Mouse (Mus musculus): Measurements from ENCODE around the gene Sycn. TPM values are rescaled to one million over a fixed set of nuclear protein-coding genes. Genes with fewer than 3 reads are reported as not detected.
A peak's percentile ranks its signal among the peaks of the same experiment; 100 is the strongest.

Gene Sycn
- polyA plus RNA-seq, 1 experiment = not detected

DNA sequence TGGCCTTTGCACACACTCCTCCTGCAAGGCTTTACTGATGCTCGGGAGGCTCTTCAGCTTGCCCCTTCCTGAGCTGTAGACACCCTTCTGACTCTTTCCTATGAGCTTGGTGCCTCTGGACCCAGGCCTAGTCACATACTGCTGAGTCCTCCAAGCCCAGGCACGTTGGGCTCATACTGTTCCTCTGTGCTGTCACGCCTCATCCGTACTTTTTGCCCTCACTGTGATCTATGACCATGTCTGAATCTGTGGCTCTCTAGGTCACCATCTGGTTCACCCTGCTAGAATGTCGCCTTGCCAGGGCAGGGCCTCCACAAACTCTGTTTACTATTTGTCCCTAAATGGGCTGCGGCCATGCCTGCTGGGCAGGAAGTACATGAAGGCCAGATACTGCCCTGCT lies 12.4 kb downstream of the Sycn start:
- TF ChIP-seq CTCF (IDR thresholded peaks at IDR 0.05; ENCODE audit: insufficient read depth, low read depth, low read length) (no peak), POLR2A (IDR thresholded peaks at IDR 0.05; ENCODE audit: insufficient read depth, low read depth, low read length) (no peak)
- H3K4me1 ChIP-seq (ENCODE audit: control insufficient read depth, insufficient read depth, low read length) = no peaks in the 10 kb centered on the region
- H3K4me3 ChIP-seq (ENCODE audit: insufficient read depth, low read depth, low read length) = no peak overlapping the region
- 95% methylated on average over 6 of the region's 6 CpGs for WGBS
- no peak overlapping the region for H3K27ac ChIP-seq (ENCODE audit: insufficient read depth, low read depth, low read length)

DNA sequence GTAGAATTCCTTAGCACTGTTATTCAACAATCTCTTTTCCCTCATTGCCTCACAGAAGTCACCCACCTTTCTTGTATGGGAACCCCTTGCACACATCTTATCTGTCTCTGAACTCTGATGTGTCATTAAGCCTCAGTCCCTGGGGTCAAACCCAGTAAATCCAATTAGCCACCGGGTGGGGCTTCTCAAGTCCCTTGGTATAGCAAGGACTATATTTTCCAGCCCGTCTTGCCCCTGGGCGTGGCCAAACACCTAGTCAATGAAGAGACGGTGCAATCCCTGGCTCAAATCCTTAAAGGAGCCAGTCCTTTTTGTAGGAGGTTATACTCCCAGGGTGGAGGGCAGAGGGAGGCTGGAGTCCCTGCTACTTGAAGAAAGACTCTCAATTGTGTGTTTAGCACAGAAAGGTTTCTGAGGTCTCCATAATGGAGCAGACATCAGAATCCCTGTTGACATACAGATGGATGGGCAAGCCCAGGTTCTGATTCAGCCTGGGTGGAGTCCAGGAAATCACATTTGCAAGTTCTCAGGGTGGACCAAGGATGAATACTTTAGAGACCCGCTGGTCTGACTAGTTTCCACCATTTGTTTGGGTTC lies 15.4 kb downstream of the Sycn start:
- H3K27ac ChIP-seq (ENCODE audit: insufficient read depth, low read depth, low read length) = no peak overlapping the region
- no peak overlapping the region for H3K4me3 ChIP-seq (ENCODE audit: insufficient read depth, low read depth, low read length)
- no peaks in the 10 kb centered on the region for H3K4me1 ChIP-seq (ENCODE audit: control insufficient read depth, insufficient read depth, low read length)
- WGBS = 35% methylated on average over 5 of the region's 5 CpGs
- TF ChIP-seq CTCF (IDR thresholded peaks at IDR 0.05; ENCODE audit: insufficient read depth, low read depth, low read length) (no peak), POLR2A (IDR thresholded peaks at IDR 0.05; ENCODE audit: insufficient read depth, low read depth, low read length) (no peak)

DNA sequence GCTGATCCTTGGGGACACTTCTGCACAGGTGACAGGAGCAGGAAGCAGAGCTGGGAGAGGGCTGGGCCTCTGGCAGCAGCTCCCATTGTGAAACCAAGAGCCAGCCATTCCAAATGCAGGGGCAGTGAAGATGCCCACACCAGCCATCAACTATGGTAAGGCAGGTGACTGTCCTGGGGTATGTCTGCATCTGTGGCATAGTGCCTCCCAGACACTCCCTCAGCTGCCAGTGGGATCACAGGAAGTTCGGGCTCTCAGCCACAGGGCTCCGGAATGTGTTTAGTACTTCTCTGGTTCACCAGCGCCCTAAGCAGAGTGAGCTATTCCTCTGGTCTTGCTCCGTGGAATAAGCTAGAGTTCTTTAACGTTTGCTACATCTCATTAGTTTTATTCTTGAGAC lies 16.4 kb downstream of the Sycn start:
- TF ChIP-seq POLR2A (IDR thresholded peaks at IDR 0.05; ENCODE audit: insufficient read depth, low read depth, low read length) = no peak
- no peak for TF ChIP-seq CTCF (IDR thresholded peaks at IDR 0.05; ENCODE audit: insufficient read depth, low read depth, low read length)
- H3K27ac ChIP-seq (ENCODE audit: insufficient read depth, low read depth, low read length) = no peak overlapping the region
- no peak overlapping the region for H3K4me3 ChIP-seq (ENCODE audit: insufficient read depth, low read depth, low read length)
- no peaks in the 10 kb centered on the region for H3K4me1 ChIP-seq (ENCODE audit: control insufficient read depth, insufficient read depth, low read length)
- 79% methylated on average over 5 of the region's 5 CpGs for WGBS

DNA sequence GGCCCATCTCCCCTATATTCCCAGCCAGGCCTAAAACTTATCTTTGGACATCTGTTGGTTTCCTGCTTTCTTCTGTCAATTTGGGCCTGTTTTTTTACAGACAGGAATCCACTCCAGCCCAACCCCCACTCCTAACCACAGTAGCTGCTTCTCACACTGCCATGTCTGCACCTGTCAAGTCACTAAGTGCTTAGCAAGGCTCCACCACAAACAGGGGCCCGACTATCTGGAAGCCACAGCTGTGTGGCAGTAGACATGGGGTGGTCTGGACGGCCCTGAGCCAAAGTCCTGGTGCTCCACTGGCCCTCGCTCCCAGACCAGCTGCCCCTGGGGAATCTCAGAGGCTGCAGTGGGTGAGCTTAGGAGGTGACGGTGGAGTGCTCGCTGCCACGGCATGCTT lies 17.0 kb downstream of the Sycn start:
- TF ChIP-seq CTCF (IDR thresholded peaks at IDR 0.05; ENCODE audit: insufficient read depth, low read depth, low read length) (no peak), POLR2A (IDR thresholded peaks at IDR 0.05; ENCODE audit: insufficient read depth, low read depth, low read length) (no peak)
- H3K4me1 ChIP-seq (ENCODE audit: control insufficient read depth, insufficient read depth, low read length) = no peaks in the 10 kb centered on the region
- H3K4me3 ChIP-seq (ENCODE audit: insufficient read depth, low read depth, low read length) = no peak overlapping the region
- 83% methylated on average over 6 of the region's 6 CpGs for WGBS
- no peak overlapping the region for H3K27ac ChIP-seq (ENCODE audit: insufficient read depth, low read depth, low read length)

DNA sequence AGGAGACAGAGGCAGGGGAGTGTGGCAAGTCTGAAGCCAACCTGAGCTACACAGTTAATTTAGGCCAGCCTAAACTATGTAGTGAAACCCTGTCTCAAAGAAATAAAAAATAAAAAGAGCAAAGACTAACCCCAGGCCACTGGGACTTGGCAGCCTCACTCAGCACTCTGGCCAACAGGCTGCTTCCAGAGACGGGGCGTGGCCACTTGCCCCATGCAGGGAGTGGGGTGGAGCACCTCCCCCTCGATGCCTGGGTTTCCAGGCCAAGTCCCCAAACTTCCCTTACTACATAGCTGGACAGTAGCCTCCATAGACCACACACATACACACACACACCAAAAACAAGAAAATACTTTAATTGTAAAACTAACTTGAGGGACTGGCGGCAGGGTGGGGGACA lies 17.8 kb downstream of the Sycn start:
- H3K4me3 ChIP-seq (ENCODE audit: insufficient read depth, low read depth, low read length) = no peak overlapping the region
- no peaks in the 10 kb centered on the region for H3K4me1 ChIP-seq (ENCODE audit: control insufficient read depth, insufficient read depth, low read length)
- no peak overlapping the region for H3K27ac ChIP-seq (ENCODE audit: insufficient read depth, low read depth, low read length)
- no peak for TF ChIP-seq POLR2A (IDR thresholded peaks at IDR 0.05; ENCODE audit: insufficient read depth, low read depth, low read length)
- TF ChIP-seq CTCF (IDR thresholded peaks at IDR 0.05; ENCODE audit: insufficient read depth, low read depth, low read length) = no peak
- WGBS = 59% methylated on average over 4 of the region's 4 CpGs

DNA sequence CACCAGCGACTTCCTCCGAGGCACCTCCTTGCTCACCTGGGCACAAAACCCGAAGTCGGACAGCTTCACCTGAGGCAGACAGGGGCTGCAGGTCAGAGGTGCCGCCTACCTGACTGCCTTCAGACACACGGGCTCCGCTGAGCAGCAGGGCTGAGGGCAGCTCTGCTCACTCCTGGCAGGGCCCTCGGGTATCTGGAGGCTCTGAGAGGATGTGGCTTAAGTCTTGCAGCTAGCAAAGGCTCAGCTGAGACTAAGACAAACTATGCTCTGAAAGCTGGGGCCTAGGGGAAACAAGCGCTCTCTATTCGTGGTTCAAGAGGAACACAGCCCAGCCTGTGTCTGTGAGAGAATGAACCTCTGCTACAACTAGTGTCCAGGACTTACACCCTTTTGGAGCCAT lies 20.2 kb downstream of the Sycn start:
- Histone ChIP-seq H3K4me3 (ENCODE audit: insufficient read depth, low read depth, low read length) (no peak overlapping the region), H3K27ac (ENCODE audit: insufficient read depth, low read depth, low read length) (no peak overlapping the region), H3K4me1 (ENCODE audit: control insufficient read depth, insufficient read depth, low read length) (peaks cover 18% of the 10 kb centered on the region)
- no peak for TF ChIP-seq POLR2A (IDR thresholded peaks at IDR 0.05; ENCODE audit: insufficient read depth, low read depth, low read length)
- no peak for TF ChIP-seq CTCF (IDR thresholded peaks at IDR 0.05; ENCODE audit: insufficient read depth, low read depth, low read length)
- 92% methylated on average over 10 of the region's 10 CpGs for WGBS

DNA sequence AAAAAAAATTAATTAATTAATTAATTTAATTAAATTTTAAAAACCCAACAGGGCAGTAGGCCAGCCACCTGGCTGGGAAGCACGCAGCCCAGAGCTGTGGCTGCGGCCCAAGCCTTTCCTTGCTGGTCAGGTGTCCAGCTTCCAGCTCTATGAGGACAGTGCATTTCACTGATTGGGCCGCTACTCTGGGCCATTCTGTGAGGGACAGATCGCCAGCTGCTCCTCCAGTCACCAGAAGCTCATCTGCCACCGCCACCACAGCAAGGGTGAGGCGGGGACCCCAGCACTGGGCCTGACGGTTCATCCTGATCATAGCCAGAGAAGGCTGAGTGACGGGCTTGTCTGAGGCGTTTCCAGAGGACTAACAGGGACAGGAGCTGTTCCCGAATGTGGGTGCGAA lies 21.3 kb downstream of the Sycn start:
- 97% methylated on average over 11 of the region's 11 CpGs for WGBS
- no peak overlapping the region for H3K4me3 ChIP-seq (ENCODE audit: insufficient read depth, low read depth, low read length)
- H3K4me1 ChIP-seq (ENCODE audit: control insufficient read depth, insufficient read depth, low read length) = peaks cover 27% of the 10 kb centered on the region
- no peak for TF ChIP-seq CTCF (IDR thresholded peaks at IDR 0.05; ENCODE audit: insufficient read depth, low read depth, low read length)
- no peak for TF ChIP-seq POLR2A (IDR thresholded peaks at IDR 0.05; ENCODE audit: insufficient read depth, low read depth, low read length)
- no peak overlapping the region for H3K27ac ChIP-seq (ENCODE audit: insufficient read depth, low read depth, low read length)

DNA sequence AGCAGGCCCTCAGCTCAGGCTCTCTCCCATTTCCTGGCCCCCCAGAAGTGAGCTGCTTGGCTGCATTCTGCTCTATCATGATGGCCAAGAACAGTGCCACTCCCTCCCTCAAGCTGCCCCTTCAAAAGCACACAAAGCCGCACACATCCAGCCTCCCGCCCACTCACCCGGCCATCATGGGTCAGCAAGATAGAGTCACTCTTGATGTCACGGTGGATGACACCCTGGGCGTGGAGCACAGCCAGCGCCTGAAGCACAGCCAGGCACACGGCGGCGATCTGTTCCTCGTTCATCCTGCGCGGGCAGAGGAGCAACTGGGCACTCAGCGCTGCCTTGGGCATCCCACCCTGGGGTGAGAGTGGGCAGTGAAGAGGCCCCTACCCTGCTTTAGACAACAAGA lies 21.7 kb downstream of the Sycn start:
- TF ChIP-seq CTCF (IDR thresholded peaks at IDR 0.05; ENCODE audit: insufficient read depth, low read depth, low read length) = no peak
- TF ChIP-seq POLR2A (IDR thresholded peaks at IDR 0.05; ENCODE audit: insufficient read depth, low read depth, low read length) = no peak
- H3K4me3 ChIP-seq (ENCODE audit: insufficient read depth, low read depth, low read length) = no peak overlapping the region
- peaks cover 29% of the 10 kb centered on the region for H3K4me1 ChIP-seq (ENCODE audit: control insufficient read depth, insufficient read depth, low read length)
- WGBS = 94% methylated on average over 13 of the region's 13 CpGs
- no peak overlapping the region for H3K27ac ChIP-seq (ENCODE audit: insufficient read depth, low read depth, low read length)

DNA sequence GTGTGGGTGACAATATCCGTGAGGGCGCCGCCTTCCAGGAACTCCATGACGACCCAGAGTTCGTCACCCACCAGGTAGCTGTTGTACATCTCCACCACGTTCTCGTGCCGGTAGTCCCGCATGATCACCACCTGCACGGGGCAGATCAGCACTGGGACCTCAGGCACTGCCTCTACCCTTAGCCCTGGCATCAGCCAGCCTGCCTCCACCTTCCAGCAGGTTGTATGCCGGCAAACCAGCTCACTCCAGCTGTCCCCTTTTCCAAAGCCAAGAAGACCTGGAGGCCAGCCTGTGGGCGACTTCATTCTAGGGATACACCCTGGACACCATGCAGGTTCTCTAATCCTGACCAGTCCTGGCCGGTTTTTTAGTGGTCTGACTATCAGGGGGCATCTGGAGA lies 22.3 kb downstream of the Sycn start:
- H3K27ac ChIP-seq (ENCODE audit: insufficient read depth, low read depth, low read length) = no peak overlapping the region
- peaks cover 34% of the 10 kb centered on the region for H3K4me1 ChIP-seq (ENCODE audit: control insufficient read depth, insufficient read depth, low read length)
- 96% methylated on average over 13 of the region's 13 CpGs for WGBS
- no peak overlapping the region for H3K4me3 ChIP-seq (ENCODE audit: insufficient read depth, low read depth, low read length)
- TF ChIP-seq CTCF (IDR thresholded peaks at IDR 0.05; ENCODE audit: insufficient read depth, low read depth, low read length) (no peak), POLR2A (IDR thresholded peaks at IDR 0.05; ENCODE audit: insufficient read depth, low read depth, low read length) (no peak)

DNA sequence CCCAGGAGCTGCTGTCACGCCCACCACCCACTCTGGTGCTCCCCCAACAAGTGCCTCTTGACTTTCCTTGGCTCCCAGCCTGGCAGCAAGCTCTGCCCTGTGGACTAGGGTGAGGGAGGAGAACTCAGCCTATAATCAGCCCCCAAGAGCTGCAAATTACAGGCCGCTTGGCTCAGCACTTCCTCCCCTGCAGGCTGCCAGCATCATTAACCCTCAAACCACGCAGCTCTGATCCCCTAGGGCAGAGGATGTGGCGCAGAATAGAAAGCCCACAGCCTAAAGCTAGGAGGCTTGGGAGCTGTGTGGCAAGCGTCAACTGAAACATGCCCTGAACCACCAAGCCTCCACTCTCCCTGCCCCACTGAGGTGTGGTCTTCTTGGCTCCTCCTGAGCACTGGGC lies 24.7 kb downstream of the Sycn start:
- TF ChIP-seq CTCF (IDR thresholded peaks at IDR 0.05; ENCODE audit: insufficient read depth, low read depth, low read length) = no peak
- Histone ChIP-seq H3K27ac (ENCODE audit: insufficient read depth, low read depth, low read length) (peak overlapping the region; percentile 38), H3K4me3 (ENCODE audit: insufficient read depth, low read depth, low read length) (no peak overlapping the region), H3K4me1 (ENCODE audit: control insufficient read depth, insufficient read depth, low read length) (peaks cover 46% of the 10 kb centered on the region)
- 27% methylated on average over 5 of the region's 5 CpGs for WGBS

All from olfactory bulb, adult 2 months (tissue).